Mouse (Mus musculus) ES-E14 (cell line): Measurements from ENCODE around the gene Ush1g. TPM values are rescaled to one million over a fixed set of nuclear protein-coding genes. Genes with fewer than 3 reads are reported as not detected.

ENCODE experiments used
- DNase-seq: peaks from one replicate; pipeline ENCODE4 v3.0.0-alpha.2; 2013; ENCODE audit warnings: low read depth, low spot score
- H3K27ac ChIP-seq: 2 replicates; pipeline ENCODE4 v1.5.1; 2012; ENCODE audit warnings: low read depth, mild to moderate bottlenecking, low read length, moderate library complexity, mixed read lengths; ENCODE audit not compliant: poor library complexity, insufficient read depth, severe bottlenecking
- H3K36me3 ChIP-seq: 2 replicates; pipeline ENCODE4 v1.6.1; 2012; ENCODE audit warnings: mild to moderate bottlenecking, low read length, moderate library complexity, mixed read lengths; ENCODE audit not compliant: control insufficient read depth, poor library complexity, insufficient read depth, severe bottlenecking
- H3K4me1 ChIP-seq, 2 experiments: fragments of 150-350 bp in 1 of 2; sonication (generic) in 1 of 2; 2 replicates each; pipeline ENCODE4 v1.6.1; 2012; ENCODE audit warnings: low read length in 2 of 2, mild to moderate bottlenecking in 1 of 2, mixed read lengths in 1 of 2; ENCODE audit not compliant: control insufficient read depth in 2 of 2, insufficient read depth in 2 of 2, poor library complexity in 1 of 2
- H3K4me3 ChIP-seq, 2 experiments: fragments of 150-350 bp in 1 of 2; sonication (generic) in 1 of 2; 2 replicates each; pipeline ENCODE4 v1.5.1; 2012; ENCODE audit warnings: low read length in 2 of 2, low read depth in 1 of 2, mild to moderate bottlenecking in 1 of 2, mixed read lengths in 1 of 2; ENCODE audit not compliant: insufficient read depth in 1 of 2, poor library complexity in 1 of 2, severe bottlenecking in 1 of 2
- H3K9ac ChIP-seq: 2 replicates; pipeline ENCODE4 v1.6.1; 2012; ENCODE audit warnings: low read depth, mild to moderate bottlenecking, low read length, mixed read lengths; ENCODE audit not compliant: poor library complexity, insufficient read depth, severe bottlenecking
- H3K9me3 ChIP-seq: fragments of 150-350 bp; sonication (generic); 2 replicates; pipeline ENCODE4 v1.6.1; 2012; ENCODE audit warnings: low read depth, mild to moderate bottlenecking, low read length; ENCODE audit not compliant: control insufficient read depth, insufficient read depth
- CHD2 ChIP-seq: IDR thresholded peaks from 2 replicates; pipeline ENCODE4 v1.6.1; 2014; ENCODE audit warnings: mild to moderate bottlenecking, low read depth, low read length, inconsistent platforms
- HCFC1 ChIP-seq: IDR thresholded peaks from 2 replicates; pipeline ENCODE4 v1.6.1; 2012; ENCODE audit warnings: low read length, inconsistent platforms, borderline replicate concordance; ENCODE audit not compliant: insufficient read depth
- MAFK ChIP-seq: IDR thresholded peaks from 2 replicates; pipeline ENCODE4 v1.6.1; 2014; ENCODE audit warnings: mild to moderate bottlenecking, low read depth, low read length, inconsistent platforms; ENCODE audit not compliant: insufficient read depth
- ZC3H11A ChIP-seq: IDR thresholded peaks from 2 replicates; pipeline ENCODE4 v1.6.1; 2012; ENCODE audit warnings: low read depth, mild to moderate bottlenecking, inconsistent platforms, low read length, borderline replicate concordance
- ZNF384 ChIP-seq: IDR thresholded peaks from 2 replicates; pipeline ENCODE4 v1.6.1; 2012; ENCODE audit warnings: low read depth, low read length, inconsistent platforms
- in situ Hi-C, 2 experiments: fragments of 600-800 bp; cut with MboI; formaldehyde crosslinking; loops; one replicate each; pipeline ENCODE4 v1.15.1; 2025; ENCODE audit warnings: low sequenced_read_pairs in 2 of 2, inconsistent platforms in 1 of 2; ENCODE audit not compliant: unreplicated experiment in 2 of 2
- total RNA-seq: library from RNA; depleted of rRNA; stranded (reverse); fragments of 300-350 nt; gene quantifications from 2 replicates; pipeline ENCODE4 v1.2.3, GENCODE M21; 2012

Ush1g gene
- total RNA-seq, 1 experiment, result not detected

- H3K36me3 ChIP-seq, result no peaks in the 10 kb centered on the region
- peak overlapping the region; percentile 61; the same call in 1 of the 2 replicates for H3K9ac ChIP-seq
- H3K4me1 ChIP-seq, result peaks cover 2% of the 10 kb centered on the region in 2 experiments; a peak in 3 of 4 replicates
- H3K27ac ChIP-seq, result no peak overlapping the region
- no peaks in the 10 kb centered on the region for H3K9me3 ChIP-seq
- TF ChIP-seq ZNF384, result no peak
- TF ChIP-seq CHD2, result no peak
- TF ChIP-seq ZC3H11A, result no peak
- TF ChIP-seq MAFK, result no peak
- no peak for TF ChIP-seq HCFC1
- no peak for DNase-seq
- peak overlapping the region; percentile 77 to 96 for H3K4me3 ChIP-seq
- in situ Hi-C loops, result no loop called here
These were observed 44.3 kb downstream of the Ush1g start for GRCm38 (mm10) chr11:115277604-115277975.

- H3K4me1 ChIP-seq, result peaks cover 2% of the 10 kb centered on the region in 2 experiments; a peak in 3 of 4 replicates
- peak; percentile 100 for DNase-seq
- H3K9ac ChIP-seq, result peak within 1 kb of the TSS; percentile 79
- H3K9me3 ChIP-seq, result no peaks in the 10 kb centered on the region
- H3K36me3 ChIP-seq, result no peaks in the 10 kb centered on the region
- peak within 1 kb of the TSS; percentile 77 to 96 for H3K4me3 ChIP-seq
- TF ChIP-seq CHD2, result peak; percentile 83
- peak; percentile 46; the same call in 1 of the 2 replicates for TF ChIP-seq HCFC1
- TF ChIP-seq ZC3H11A, result peak; percentile 7; the same call in 1 of the 2 replicates
- TF ChIP-seq ZNF384, result no peak
- in situ Hi-C loops, result no loop called here
- no peak within 1 kb of the TSS; the same call in 1 of the 2 replicates for H3K27ac ChIP-seq
These were observed 44.8 kb downstream of the Ush1g start, which contains the start of gene Fdxr for GRCm38 (mm10) chr11:115276780-115277603. Gene Fdxr, minus strand, starts transcription at chr11:115277050.

- H3K9ac ChIP-seq, result no peak overlapping the region
- H3K36me3 ChIP-seq, result 0 out of 2 replicates have a peak, but pooled peaks cover 3% of the 10 kb centered on the region
- peaks cover 2 to 8% of the 10 kb centered on the region in 2 experiments; a peak in 3 of 4 replicates for H3K4me1 ChIP-seq
- H3K4me3 ChIP-seq, result peak overlapping the region; percentile 77 to 96
- DNase-seq, result no peak
- in situ Hi-C loops, result no loop called here
- H3K27ac ChIP-seq, result no peak overlapping the region
- H3K9me3 ChIP-seq, result no peaks in the 10 kb centered on the region
- TF ChIP-seq ZNF384 (no peak), CHD2 (no peak), ZC3H11A (no peak)
These were observed 45.9 kb downstream of the Ush1g start for GRCm38 (mm10) chr11:115275954-115276353.

- Histone ChIP-seq H3K4me1 (peaks cover 2 to 8% of the 10 kb centered on the region in 2 experiments; a peak in 3 of 4 replicates), H3K9me3 (no peaks in the 10 kb centered on the region), H3K27ac (no peak overlapping the region), H3K4me3 (no peak overlapping the region), H3K9ac (no peak overlapping the region), H3K36me3 (0 out of 2 replicates have a peak, but pooled peaks cover 3% of the 10 kb centered on the region)
- in situ Hi-C loops, result no loop called here
- DNase-seq, result no peak
- TF ChIP-seq ZNF384 (no peak), MAFK (no peak), CHD2 (no peak), HCFC1 (no peak), ZC3H11A (no peak)
These were observed 46.3 kb downstream of the Ush1g start for GRCm38 (mm10) chr11:115275509-115275908.

GRCm38 (mm10) chr11:115274771-115275170 lies 47.1 kb downstream of the Ush1g start:
- H3K4me1 ChIP-seq, result peaks cover 2 to 10% of the 10 kb centered on the region in 2 experiments; a peak in 3 of 4 replicates
- TF ChIP-seq MAFK (no peak), ZNF384 (no peak), HCFC1 (no peak), CHD2 (no peak), ZC3H11A (no peak)
- 0 out of 2 replicates have a peak, but pooled peaks cover 3% of the 10 kb centered on the region for H3K36me3 ChIP-seq
- H3K4me3 ChIP-seq, result no peak overlapping the region
- H3K9me3 ChIP-seq, result no peaks in the 10 kb centered on the region
- H3K27ac ChIP-seq, result no peak overlapping the region
- in situ Hi-C loops, result loop anchor here in 1 of 2 experiments (5.0 kb wide), 1 partner anchor 72 kb away; no protein-coding TSS in a partner anchor
- H3K9ac ChIP-seq, result no peak overlapping the region
- no peak for DNase-seq
